Mouse (Mus musculus) right cerebral cortex, adult 2 months (tissue): ENCODE measurements around the gene Fgfr2.

Source experiments
- DNase-seq, 2 experiments: peaks; one replicate each; pipeline ENCODE4 v3.0.0; 2021 to 2022; ENCODE audit warnings: low spot score in 2 of 2

Fgfr2 gene

DNA sequence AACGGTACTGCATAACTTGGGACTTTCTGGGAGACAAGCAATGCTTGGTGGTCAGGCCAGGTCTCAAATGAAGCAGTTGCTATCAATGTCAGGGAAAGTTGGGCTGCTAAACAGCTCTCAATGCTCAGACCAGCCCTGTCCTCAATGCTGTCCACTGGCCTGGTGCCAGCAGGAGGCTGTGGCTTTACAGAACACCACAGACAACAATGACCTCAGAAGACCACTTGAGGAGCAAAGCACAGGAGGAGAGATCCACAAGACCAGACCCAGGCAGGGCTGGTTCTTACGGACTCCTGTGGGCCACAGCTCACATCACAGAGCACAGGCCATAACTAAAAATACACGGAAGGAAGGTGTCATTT lies 368.8 kb downstream of the Fgfr2 start:
- no peak for DNase-seq

DNA sequence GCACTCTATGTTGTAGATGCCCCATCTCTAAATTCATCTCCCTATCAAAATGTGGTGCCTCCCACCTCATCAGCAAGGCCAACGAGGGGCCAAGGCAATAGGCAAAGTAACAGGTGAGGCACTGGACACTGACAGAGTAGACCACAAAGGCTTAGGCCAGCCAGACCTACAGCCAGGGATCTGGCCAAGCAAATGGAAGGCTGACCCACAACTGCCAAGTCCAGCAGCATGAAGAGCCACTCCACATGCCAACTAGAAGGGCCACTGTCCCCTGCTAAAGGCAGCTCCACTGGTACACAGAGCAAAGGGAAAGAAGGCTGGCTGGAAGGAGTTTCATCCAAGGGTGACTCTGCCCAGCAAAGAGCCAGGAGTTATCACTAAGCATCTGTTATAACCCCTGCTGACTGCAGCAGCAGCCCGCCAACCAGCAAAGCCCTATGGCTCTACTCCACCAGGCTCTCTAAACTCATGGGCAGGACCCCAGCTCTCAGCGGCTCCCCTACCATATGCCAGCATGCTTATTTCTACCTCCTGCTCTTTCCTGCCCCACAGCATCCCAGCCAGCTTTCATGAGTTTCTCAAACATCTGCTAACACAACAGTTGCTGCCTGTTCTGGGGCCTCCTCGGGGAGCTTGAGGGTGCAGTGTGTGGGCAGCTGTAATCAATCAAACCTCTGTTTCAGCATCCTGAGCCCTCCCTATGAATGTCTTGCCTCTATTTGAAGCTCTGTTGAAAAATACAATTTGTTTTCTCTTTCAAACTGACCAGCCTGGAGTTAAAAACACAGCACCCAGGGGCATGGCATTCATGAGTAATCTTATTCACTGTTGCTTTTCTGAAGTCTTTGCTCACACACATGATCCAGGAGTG lies 369.4 kb downstream of the Fgfr2 start:
- DNase-seq: no peak

GRCm38 (mm10) chr7:132751716-132752115 lies 371.4 kb downstream of the Fgfr2 start:
- no peak for DNase-seq

GRCm38 (mm10) chr7:132749504-132749903 lies 373.6 kb downstream of the Fgfr2 start:
- no peak for DNase-seq

DNA sequence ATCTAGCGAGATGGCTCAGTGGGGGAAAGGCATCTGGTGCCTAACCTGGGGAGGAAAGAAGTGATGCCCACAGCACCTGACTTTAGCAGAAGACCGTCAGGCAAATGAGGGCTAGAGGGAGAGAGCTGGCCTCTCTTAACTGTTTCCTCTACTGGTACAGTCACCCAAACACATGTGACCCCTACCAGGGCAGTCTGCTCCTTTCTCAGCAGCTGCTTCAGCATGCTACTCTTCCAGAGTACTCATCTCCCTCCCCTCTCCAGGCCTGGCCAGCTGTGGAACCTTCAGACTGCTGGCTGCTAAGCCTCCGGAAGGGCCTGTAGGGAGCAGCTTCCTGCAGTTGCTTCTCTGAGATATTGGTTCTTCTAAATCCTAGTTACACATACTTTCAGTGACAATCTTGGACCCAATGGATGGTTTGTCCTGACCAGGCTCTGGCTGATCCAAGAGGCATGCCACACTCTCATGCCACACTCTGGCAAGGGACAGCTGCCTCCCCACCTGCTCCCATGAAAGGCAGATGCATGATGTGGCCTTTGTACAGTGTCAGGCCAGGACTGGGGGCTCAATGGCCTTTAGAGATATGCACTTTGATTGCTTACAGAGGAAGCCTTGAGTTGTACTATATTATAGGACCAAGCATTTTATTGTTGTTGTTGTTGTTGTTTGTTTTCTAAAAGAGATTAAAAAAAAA lies 374.9 kb downstream of the Fgfr2 start:
- DNase-seq: no peak

DNA sequence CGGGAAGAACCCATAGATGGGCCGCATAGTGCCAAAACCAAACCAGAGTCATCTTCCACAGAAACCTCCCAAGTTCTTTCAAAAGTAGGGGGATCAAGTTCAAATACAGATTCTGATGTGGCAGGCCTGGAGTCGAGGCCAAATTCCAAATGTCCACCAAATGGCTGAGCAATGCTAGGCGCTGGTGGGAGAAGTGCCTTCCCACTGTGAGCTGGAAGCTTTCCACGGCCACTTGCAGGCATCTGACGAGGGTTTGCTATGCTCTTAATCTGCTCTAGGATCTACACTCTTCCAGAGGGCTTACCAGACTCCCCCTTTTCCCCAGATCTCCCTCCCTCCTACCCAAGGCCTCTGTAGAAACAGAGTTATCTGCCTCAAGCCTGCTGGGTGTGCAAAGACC lies 376.1 kb downstream of the Fgfr2 start:
- no peak for DNase-seq

DNA sequence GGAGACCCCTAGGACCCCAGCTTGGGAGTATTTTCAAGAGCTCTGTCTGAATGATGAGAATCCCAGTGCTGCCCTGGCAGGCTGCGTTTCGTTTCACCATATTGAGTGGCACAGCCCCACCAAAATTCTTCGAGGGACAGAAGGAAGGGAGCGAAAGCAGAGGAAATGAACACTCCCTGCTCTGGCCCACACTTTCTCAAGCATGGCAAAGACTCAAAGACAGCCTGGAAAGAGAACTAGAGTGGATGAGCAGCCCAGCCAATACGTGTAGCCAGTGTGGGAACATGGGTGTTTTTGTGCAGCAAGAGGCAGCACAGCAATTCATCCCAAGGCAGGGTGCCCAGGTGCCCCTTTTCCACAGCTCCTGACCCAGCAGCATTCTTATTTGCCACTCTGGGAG lies 380.2 kb downstream of the Fgfr2 start:
- DNase-seq: no peak

- no peak for DNase-seq
Observed at GRCm38 (mm10) chr7:132739829-132740228, 383.3 kb downstream of the Fgfr2 start.

DNA sequence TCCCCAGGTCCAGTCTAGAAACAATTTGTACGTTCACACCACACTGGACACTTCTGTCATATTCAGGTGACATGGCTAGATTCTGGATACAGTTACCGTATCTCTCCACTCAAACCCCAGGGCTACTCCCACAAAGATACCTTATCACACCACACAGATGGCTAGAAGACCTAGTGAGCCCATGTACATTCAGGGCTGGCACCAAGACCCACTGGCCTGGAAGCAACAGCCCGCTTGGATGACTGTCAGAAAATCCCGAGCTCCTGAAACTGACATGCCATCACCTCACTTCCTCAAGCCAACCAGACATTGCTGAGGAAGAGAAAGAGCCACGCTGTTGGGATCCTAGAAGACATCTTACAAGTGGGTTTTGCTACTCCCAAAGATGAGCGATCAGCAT lies 384.3 kb downstream of the Fgfr2 start:
- DNase-seq: no peak

GRCm38 (mm10) chr7:132736099-132736862 lies 386.9 kb downstream of the Fgfr2 start:
- DNase-seq: peak in 1 of 2 experiments; percentile 64

- DNase-seq: no peak
Observed at GRCm38 (mm10) chr7:132735145-132735544, 388.0 kb downstream of the Fgfr2 start.

DNA sequence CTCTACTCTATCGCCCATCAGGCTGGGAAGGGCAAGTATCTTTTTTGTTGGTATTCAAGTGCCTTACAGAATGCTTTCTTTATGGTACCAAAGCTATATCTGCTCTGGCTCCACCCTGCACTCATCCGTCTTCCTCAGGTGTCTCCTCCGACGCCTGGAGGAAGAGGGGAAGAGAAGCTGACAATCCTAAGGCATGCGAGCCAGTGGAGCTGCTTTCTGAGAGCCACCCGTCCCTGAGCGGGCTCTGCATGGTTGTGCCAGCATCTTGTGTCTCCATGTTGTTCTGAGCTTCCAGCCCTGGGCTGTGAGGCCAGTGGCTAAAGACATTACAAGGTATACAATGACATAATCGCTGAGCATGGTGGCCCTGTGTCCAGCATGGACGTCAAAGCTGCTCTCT lies 388.9 kb downstream of the Fgfr2 start:
- no peak for DNase-seq

- DNase-seq: no peak
Observed at GRCm38 (mm10) chr7:132733521-132733920, 389.6 kb downstream of the Fgfr2 start.

GRCm38 (mm10) chr7:132732136-132732789 lies 390.9 kb downstream of the Fgfr2 start:
- no peak for DNase-seq

DNA sequence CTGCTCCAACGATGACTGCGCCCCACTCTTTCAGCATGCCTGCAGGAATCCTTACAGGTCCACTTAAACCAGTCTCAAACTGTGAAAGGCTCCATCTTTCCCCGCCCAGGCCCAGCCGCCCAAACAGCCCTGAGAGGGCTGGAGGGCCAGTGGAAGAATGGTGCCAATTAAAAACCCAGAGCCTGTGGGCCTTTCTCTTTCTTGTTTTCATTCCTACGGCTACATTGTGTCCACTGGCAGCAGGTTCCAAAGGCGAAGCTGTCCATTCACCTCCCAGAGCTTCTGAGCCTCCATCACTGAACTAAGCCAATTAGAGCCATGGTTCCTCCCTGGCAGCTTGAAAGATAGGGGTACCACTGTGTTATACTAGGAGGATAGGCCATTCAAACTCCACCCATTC lies 391.6 kb downstream of the Fgfr2 start:
- DNase-seq: no peak

GRCm38 (mm10) chr7:132730510-132730909 lies 392.6 kb downstream of the Fgfr2 start:
- no peak for DNase-seq

DNA sequence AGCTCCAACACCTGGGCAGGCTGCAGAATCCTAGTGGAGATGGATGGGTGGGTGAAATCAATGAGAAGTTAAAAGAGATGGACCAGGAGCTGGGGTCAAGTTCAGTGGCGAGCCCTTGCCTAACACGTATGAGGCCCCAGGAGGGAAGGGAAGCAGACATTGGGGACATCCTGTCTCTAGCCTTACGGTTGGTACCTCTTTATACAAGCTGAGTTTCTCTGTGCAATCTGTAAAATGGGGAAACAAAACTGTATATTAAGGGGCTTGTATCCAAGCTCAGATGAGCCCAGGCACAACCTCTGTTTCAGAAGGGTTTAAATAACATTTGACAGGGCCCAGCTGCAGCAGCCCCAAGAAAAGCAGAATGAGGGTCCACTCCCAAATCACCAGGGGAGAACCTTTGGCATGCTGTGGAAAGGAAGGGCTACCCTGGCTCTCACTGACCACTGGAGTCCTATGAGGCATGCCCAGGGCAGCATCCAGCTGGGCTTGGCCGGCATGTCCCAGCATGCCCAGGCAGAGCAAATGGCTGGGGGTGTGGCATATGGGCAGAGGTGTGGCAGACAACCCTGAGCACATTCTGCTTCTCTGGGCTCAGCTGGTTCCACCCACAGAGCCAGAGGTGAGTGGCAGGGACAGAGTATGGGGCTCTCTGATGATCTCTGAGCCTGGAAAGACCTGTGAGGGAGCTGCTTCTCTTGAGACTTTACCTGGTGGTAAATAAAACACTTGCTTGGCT lies 393.9 kb downstream of the Fgfr2 start:
- no peak for DNase-seq

- no peak for DNase-seq
Observed at GRCm38 (mm10) chr7:132726106-132726861, 396.9 kb downstream of the Fgfr2 start.

DNA sequence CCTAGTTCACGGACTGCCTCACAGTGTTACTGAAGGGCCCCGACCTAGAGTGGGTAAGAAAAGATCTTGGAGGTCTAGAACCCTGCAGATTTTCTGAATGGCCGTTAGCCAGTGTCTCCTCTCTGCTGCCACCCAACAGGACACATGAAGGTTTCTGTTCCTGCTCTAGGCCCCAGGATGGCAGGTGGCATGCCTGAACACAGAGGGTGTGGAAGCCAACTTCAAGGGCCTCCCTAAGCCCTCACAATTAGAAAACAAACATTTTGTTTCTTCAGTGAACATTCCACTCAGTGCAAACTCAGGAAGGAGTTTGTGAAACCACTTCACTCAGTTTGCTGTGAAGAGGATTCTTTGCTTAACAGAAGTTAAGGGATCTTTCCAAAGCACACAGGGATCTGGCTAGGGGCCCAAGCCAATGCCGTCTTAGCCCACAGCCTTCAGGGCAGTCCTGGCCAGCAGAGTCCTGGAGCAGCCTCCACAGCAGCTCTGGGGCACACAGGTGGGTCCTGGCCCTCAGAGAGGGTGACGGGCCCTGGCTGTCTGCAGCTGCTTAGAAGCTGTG lies 398.6 kb downstream of the Fgfr2 start:
- DNase-seq: no peak

GRCm38 (mm10) chr7:132723906-132724305 lies 399.2 kb downstream of the Fgfr2 start:
- no peak for DNase-seq
